Mouse (Mus musculus) cerebellum, adult 9-10 months (tissue): ENCODE data around the gene Mex3b.

ENCODE experiments used
- DNase-seq: peaks from one replicate; pipeline ENCODE4 v3.0.0; 2022

Gene Mex3b

DNA sequence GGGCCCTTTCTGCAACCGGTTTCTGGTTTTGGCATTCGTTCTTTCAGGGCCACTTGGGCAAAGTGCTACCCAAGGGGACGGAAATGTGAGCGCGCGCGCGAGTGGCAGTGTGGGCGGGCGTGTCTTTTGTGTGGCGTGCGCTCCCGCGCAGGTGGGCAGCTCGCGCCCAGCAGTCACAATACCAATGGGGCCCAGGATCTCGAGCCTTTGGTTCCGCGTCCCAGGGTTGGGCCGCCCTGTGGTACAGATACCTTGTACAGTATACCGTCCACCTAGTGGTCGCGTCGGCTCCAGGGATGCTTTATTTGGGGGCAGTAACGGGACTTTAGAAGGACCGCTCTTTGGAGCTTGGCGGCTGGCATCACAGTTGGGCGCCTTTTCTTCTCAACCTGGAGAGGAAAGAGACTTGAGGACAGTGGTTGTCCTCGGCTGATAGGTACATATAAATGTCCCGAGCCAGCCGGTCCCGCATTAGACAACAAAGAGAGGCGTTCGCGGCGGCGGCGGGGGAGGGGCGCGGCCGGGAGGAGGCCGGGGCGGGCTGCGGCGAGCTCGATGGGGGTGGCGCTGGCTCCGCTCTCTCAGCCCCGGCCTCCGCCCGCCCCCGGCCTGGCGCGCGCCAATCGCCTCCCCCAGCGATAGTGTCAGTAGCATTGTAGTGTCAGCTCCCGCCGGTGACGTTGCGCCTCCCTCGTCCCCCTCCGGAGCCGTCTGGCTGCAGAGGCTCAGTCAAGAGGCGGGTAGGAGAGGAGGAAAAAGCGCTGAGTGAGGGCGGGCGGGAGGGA is 455 bp upstream of the Mex3b start:
- peak; percentile 96 for DNase-seq

DNA sequence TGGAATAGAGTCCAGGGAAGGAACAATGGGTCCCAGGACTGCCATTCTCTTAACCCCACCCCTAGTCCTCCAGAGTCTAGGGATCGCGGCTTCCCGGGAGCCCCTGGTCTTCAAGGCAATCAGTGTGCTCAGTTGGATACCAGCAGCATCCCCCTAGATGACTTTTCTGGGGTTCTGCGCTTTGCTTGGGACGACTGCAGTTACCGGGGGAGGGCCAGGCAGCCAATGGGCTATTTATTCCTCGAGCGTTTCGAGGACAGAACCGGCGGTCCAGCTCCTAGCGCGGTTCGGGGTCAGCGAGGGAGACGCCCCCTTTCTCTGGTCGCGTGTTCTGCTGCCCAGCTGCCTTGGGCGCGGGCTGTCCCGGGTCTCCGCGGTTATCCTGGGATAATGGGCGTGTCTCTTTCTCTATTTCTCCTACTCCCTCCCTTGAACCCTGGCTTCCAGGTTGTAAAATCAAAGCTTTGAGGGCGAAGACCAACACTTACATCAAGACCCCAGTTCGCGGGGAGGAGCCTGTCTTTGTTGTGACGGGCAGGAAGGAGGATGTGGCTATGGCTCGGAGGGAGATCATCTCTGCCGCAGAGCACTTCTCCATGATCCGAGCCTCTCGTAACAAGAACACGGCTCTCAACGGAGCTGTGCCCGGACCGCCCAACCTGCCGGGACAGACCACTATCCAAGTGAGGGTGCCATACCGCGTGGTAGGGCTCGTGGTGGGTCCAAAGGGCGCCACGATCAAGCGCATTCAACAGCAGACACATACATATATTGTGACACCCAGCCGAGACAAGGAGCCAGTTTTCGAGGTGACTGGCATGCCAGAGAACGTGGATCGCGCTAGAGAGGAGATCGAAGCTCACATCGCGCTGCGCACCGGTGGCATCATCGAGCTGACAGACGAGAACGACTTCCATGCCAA is 1.4 kb downstream of the Mex3b start:
- DNase-seq = peak; percentile 56

GRCm38 (mm10) chr7:82869231-82870147 is 2.4 kb downstream of the Mex3b start:
- DNase-seq = peak; percentile 53

GRCm38 (mm10) chr7:82870148-82870513 is 3.0 kb downstream of the Mex3b start:
- DNase-seq = no peak

- no peak for DNase-seq
Observed at GRCm38 (mm10) chr7:82876551-82876950, 9.4 kb downstream of the Mex3b start.

DNA sequence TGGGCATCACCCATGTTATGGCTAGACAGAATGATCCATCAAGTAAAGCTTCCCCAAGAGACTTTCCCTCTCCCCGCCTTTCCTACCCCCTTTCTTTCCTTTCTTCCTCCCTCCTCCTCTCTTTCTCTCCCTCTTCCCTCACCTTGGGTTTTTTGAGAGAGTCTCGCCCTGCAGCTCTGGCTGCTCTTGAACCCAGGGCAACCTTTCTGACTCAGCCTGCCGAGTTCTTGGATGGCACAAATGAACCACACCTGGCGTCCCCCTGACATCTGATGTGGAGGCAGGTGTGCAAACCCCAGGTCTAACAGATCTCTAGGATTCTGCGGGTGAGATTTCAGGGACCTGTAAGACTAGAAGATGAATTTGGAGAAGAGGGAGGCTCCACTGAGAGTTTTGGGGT is 12.9 kb downstream of the Mex3b start:
- DNase-seq = no peak

GRCm38 (mm10) chr7:82880700-82881099 is 13.6 kb downstream of the Mex3b start:
- DNase-seq = no peak

DNA sequence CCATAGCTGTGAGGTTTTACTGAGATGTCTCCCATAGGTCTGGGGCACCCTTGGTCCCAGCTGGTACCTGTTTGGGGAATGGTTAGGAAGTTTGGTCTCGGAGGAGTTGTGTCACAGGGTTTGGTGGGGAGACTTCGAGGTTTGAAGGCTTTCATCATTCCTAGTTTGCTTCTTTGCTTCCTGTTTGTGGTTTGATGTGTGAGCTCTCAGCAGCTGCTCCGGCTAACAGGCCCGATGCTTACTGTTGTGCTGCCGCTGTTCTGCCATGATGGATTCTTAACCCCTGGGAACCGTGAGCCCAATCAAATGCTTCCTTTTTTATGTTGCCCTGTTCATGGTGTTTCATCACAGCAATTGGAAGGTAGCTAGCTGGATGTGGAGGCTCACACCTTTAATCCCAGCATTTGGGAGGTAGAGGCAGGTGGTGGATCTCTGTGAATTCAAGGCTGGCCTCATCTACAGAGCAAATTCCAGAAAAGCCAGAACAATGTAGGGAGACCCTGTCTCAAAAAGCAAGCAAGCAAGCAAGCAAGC is 23.3 kb downstream of the Mex3b start:
- no peak for DNase-seq

- no peak for DNase-seq
Observed at GRCm38 (mm10) chr7:82890875-82891515, 23.9 kb downstream of the Mex3b start.

GRCm38 (mm10) chr7:82894366-82894765 is 27.2 kb downstream of the Mex3b start:
- DNase-seq = no peak

- no peak for DNase-seq
Observed at GRCm38 (mm10) chr7:82895606-82896005, 28.5 kb downstream of the Mex3b start.

- DNase-seq = no peak
Observed at GRCm38 (mm10) chr7:82896750-82897149, 29.6 kb downstream of the Mex3b start.

GRCm38 (mm10) chr7:82899459-82900297 is 32.5 kb downstream of the Mex3b start:
- no peak for DNase-seq

DNA sequence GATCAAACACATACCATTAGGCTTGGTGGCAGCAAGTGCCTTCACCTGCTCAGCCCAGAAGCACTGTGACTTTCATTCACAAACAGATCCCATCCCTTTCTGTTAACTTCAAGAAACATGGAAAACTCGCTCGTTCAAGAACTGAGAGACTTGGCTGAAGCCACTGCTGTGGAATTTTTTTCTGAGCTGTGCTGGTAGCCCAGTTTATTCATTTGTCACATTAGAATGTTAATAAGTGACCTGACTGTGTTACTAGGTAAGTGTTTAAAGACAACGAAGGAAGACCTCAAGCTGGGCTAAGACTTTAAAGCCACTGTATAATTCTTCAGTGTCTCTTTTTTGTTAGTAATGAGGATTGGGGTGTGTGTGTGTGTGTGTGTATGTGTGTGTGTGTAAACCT is 35.9 kb downstream of the Mex3b start:
- DNase-seq = no peak

GRCm38 (mm10) chr7:82905527-82905926 is 38.4 kb downstream of the Mex3b start:
- no peak for DNase-seq

- no peak for DNase-seq
Observed at GRCm38 (mm10) chr7:82907081-82907480, 39.9 kb downstream of the Mex3b start.

- DNase-seq = no peak
Observed at GRCm38 (mm10) chr7:82910536-82911384, 43.6 kb downstream of the Mex3b start.

GRCm38 (mm10) chr7:82911501-82911900 is 44.4 kb downstream of the Mex3b start:
- no peak for DNase-seq

- DNase-seq = no peak
Observed at GRCm38 (mm10) chr7:82914297-82914696, 47.2 kb downstream of the Mex3b start.
